Mouse (Mus musculus): ENCODE results near the gene Men1. TPM values are rescaled to one million over a fixed set of nuclear protein-coding genes. Genes with fewer than 3 reads are reported as not detected.

Men1 gene
- total RNA-seq (2014; rRNA removed) (69.6 and 93.4 TPM in 2 replicates), polyA plus RNA-seq (2015; fragmentation: Nextera tagmentation; extraction: Ambion mirVana) (57.8 and 59.5 TPM in 2 replicates)

GRCm38 (mm10) chr19:6334673-6335457 lies at the start of gene Men1:
Gene Men1 (plus strand): TSS chr19:6334979.
- Histone ChIP-seq H3K9me3 (ENCODE audit: low read length) (no peaks in the 10 kb centered on the region), H3K4me2 (ENCODE audit: low read depth, low read length) (peak within 1 kb of the TSS; percentile 96), H3K36me3 (ENCODE audit: insufficient read depth, low read length) (peaks cover 23% of the 10 kb centered on the region), H3K4me1 (ENCODE audit: insufficient read depth, low read length) (peaks cover 7% of the 10 kb centered on the region), H3K9ac (replicated peaks; ENCODE audit: low read length) (peak within 1 kb of the TSS; percentile 90), H3K27me3 (ENCODE audit: insufficient read depth, low read length) (no peaks in the 10 kb centered on the region), H3K27ac (peak within 1 kb of the TSS; percentile 82), H3K4me3 (ENCODE audit: low read length) (peak within 1 kb of the TSS; percentile 81)
- TF ChIP-seq CTCF (IDR thresholded peaks at IDR 0.05; ENCODE audit: low read depth), result peak; percentile 71
- under 1% methylated on average over 41 of the region's 43 CpGs for WGBS
- DNase-seq (ENCODE audit: low spot score) (peak; percentile 99), ATAC-seq (peak; percentile 95)

GRCm38 (mm10) chr19:6285226-6285625 lies 49.6 kb upstream of the Men1 start:
- no peak for TF ChIP-seq CTCF (IDR thresholded peaks at IDR 0.05; ENCODE audit: low read depth)
- 88% methylated on average over 8 of the region's 8 CpGs for WGBS

DNA sequence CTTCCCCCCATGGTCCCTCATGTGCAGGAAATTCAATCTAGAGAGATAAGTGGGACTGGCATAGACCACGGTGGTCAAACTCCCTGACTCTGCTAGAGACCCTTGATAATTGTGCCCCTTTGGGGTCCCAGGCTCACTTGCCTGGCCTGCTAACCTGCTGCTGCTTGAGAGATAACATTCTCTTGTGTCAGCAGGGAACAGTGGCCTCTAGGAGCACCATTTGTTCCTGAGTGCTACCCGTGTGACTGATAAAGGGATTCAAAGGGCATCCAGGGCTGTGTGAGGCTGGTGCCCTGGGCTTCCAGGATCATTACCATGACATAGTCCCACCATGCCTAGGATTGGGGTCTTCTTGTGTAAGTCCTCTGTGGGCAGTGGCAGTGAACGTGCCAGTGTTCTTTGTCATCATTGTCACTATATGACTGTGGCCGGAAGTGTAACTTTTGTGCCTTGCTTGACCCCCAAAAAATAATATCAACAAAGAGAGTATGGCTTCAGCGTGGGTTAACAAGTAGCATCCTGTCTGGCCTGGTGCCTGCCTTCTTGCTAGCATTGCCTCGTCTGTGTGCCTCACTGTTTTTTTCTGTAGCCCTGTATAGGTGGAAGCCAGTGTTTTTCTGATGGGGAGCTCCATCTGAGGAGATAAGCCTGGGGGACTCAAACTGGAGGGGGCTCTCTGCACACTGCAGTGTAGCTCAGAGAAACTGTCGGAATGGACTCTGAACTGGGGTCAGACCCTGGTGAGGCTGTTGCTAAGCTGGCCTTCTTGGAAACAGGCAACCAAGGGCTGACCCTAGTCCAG lies 48.9 kb upstream of the Men1 start:
- Histone ChIP-seq H3K4me1 (ENCODE audit: insufficient read depth, low read length) (no peaks in the 10 kb centered on the region; the same call in 1 of the 2 replicates), H3K4me2 (ENCODE audit: low read depth, low read length) (no peak overlapping the region), H3K27me3 (ENCODE audit: insufficient read depth, low read length) (no peaks in the 10 kb centered on the region), H3K4me3 (ENCODE audit: low read length) (no peak overlapping the region), H3K27ac (no peak overlapping the region), H3K9me3 (ENCODE audit: low read length) (no peaks in the 10 kb centered on the region), H3K36me3 (ENCODE audit: insufficient read depth, low read length) (peaks cover 22% of the 10 kb centered on the region), H3K9ac (replicated peaks; ENCODE audit: low read length) (no peak overlapping the region; the same call in 1 of the 2 replicates)
- 75% methylated on average over 7 of the region's 7 CpGs for WGBS
- no peak for TF ChIP-seq CTCF (IDR thresholded peaks at IDR 0.05; ENCODE audit: low read depth)
- DNase-seq (ENCODE audit: low spot score), result no peak
- ATAC-seq, result no peak

More at GRCm38 (mm10) chr19:6285226-6285625, 49.6 kb upstream of the Men1 start:
- no peak for DNase-seq (ENCODE audit: low spot score)
- H3K9me3 ChIP-seq (ENCODE audit: low read length), result no peaks in the 10 kb centered on the region
- no peak for ATAC-seq
- H3K4me2 ChIP-seq (ENCODE audit: low read depth, low read length), result no peak overlapping the region
- no peak overlapping the region for H3K27ac ChIP-seq
- no peak overlapping the region for H3K4me3 ChIP-seq (ENCODE audit: low read length)
- H3K27me3 ChIP-seq (ENCODE audit: insufficient read depth, low read length), result no peaks in the 10 kb centered on the region
- no peaks in the 10 kb centered on the region; the same call in 1 of the 2 replicates for H3K4me1 ChIP-seq (ENCODE audit: insufficient read depth, low read length)
- H3K36me3 ChIP-seq (ENCODE audit: insufficient read depth, low read length), result peaks cover 22% of the 10 kb centered on the region
- no peak overlapping the region for H3K9ac ChIP-seq (replicated peaks; ENCODE audit: low read length)

GRCm38 (mm10) chr19:6286434-6287401 lies 48.1 kb upstream of the Men1 start:
- Histone ChIP-seq H3K27me3 (ENCODE audit: insufficient read depth, low read length) (no peaks in the 10 kb centered on the region), H3K27ac (no peak overlapping the region; the same call in none of the 2 replicates), H3K9ac (replicated peaks; ENCODE audit: low read length) (peak overlapping the region; percentile 21; the same call in 1 of the 2 replicates), H3K9me3 (ENCODE audit: low read length) (no peaks in the 10 kb centered on the region), H3K4me1 (ENCODE audit: insufficient read depth, low read length) (no peaks in the 10 kb centered on the region; the same call in 1 of the 2 replicates), H3K4me3 (ENCODE audit: low read length) (no peak overlapping the region), H3K4me2 (ENCODE audit: low read depth, low read length) (no peak overlapping the region), H3K36me3 (ENCODE audit: insufficient read depth, low read length) (peaks cover 15% of the 10 kb centered on the region)
- ATAC-seq, result 0 out of 2 replicates have a peak, but pooled peaks have one; percentile 28
- TF ChIP-seq CTCF (IDR thresholded peaks at IDR 0.05; ENCODE audit: low read depth), result no peak
- 73% methylated on average over 19 of the region's 19 CpGs for WGBS
- DNase-seq (ENCODE audit: low spot score), result peak; percentile 33

DNA sequence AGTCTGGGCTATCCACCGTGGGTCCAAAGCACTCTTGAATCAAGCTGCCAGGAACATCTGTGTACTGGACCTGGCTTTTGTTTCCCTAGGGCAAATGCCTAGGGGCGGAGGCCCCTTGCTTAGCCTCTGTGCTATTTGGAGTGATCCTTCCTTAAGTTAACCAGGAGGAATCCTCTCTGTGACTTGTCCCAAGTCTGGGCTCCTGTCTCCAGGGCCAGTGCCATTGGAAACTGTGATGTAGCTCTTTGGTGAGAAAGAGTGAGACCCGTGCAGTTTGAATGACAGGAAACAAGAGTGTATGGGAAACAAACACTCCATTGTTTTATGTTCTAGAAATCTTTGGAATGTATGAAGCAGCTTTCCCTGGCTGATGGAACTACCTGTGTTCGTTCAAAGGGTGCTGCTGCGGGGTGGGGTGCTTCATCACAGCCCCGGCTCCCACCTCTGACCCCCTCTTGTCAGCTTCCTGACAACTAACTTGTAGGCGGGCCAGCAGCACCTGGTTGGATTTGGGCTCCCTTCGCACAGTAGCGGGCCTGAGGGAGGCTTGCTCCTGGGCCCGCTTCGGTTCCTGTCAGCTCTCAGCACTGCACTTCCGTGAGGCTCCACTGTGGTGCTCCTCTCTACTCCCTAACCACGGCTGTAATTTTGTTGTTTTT lies 46.4 kb upstream of the Men1 start:
- H3K27ac ChIP-seq, result no peak overlapping the region
- peaks cover 4% of the 10 kb centered on the region; the same call in 1 of the 2 replicates for H3K36me3 ChIP-seq (ENCODE audit: insufficient read depth, low read length)
- WGBS, result 76% methylated on average over 13 of the region's 13 CpGs
- no peak for DNase-seq (ENCODE audit: low spot score)
- H3K4me1 ChIP-seq (ENCODE audit: insufficient read depth, low read length), result no peaks in the 10 kb centered on the region; the same call in 1 of the 2 replicates
- no peak for TF ChIP-seq CTCF (IDR thresholded peaks at IDR 0.05; ENCODE audit: low read depth)
- no peaks in the 10 kb centered on the region for H3K9me3 ChIP-seq (ENCODE audit: low read length)
- H3K4me2 ChIP-seq (ENCODE audit: low read depth, low read length), result no peak overlapping the region
- no peak overlapping the region for H3K9ac ChIP-seq (replicated peaks; ENCODE audit: low read length)
- no peak for ATAC-seq
- no peak overlapping the region for H3K4me3 ChIP-seq (ENCODE audit: low read length)
- H3K27me3 ChIP-seq (ENCODE audit: insufficient read depth, low read length), result no peaks in the 10 kb centered on the region
